Mouse (Mus musculus): ENCODE data around the gene Wdr62.

DNA sequence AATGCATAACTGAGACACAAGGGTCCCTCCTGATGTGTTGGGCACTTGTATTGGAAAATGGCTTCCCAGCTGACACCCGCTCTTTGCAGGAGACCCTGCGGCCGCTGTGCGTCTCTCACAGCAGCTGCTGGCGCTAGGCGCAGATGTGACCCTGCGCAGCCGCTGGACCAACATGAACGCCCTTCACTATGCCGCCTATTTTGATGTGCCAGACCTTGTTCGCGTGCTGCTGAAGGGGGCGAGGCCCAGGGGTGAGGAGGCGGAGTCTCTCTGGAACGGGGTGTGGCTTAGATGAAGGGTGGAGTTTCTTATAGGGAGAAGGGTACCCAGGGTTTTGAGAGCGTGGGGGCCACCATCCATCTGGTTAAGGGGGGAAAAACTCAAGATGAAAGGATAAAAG is 17.0 kb upstream of the Wdr62 start:
- TF ChIP-seq EP300 (IDR thresholded peaks at IDR 0.05; ENCODE audit: insufficient read depth, low read depth, low read length) (no peak), CTCF (IDR thresholded peaks at IDR 0.05; ENCODE audit: low read depth, low read length) (no peak)

Data from ES-Bruce4 (cell line).